Mouse (Mus musculus): Measurements from ENCODE around the gene Itgb1bp1. TPM values are rescaled to one million over a fixed set of nuclear protein-coding genes. Genes with fewer than 3 reads are reported as not detected.

Itgb1bp1 gene
- polyA plus RNA-seq, 1 experiment from 2014 or later = 48.7 TPM

GRCm38 (mm10) chr12:21225358-21225757 is 60.7 kb downstream of the Itgb1bp1 start:
- DNase-seq (ENCODE audit: low spot score) (no peak), ATAC-seq (replicated peaks; ENCODE audit: low FRiP score, low TSS enrichment, low read depth) (no peak)
- no peak overlapping the region for H3K9ac ChIP-seq (ENCODE audit: low read length)
- no peak overlapping the region for H3K4me3 ChIP-seq (ENCODE audit: low read depth, low read length)
- H3K9me3 ChIP-seq (ENCODE audit: control insufficient read depth, low read length) = no peaks in the 10 kb centered on the region
- 80% methylated on average over 8 of the region's 8 CpGs for WGBS
- no peak overlapping the region for H3K27ac ChIP-seq (ENCODE audit: low read depth)
- H3K4me1 ChIP-seq (replicated peaks; ENCODE audit: control insufficient read depth, insufficient read depth, low read length) = peaks cover 8% of the 10 kb centered on the region; the same call in 1 of the 2 replicates
- peaks cover 15% of the 10 kb centered on the region for H3K36me3 ChIP-seq (ENCODE audit: control insufficient read depth, insufficient read depth, low read length)
- H3K27me3 ChIP-seq (replicated peaks; ENCODE audit: control insufficient read depth, insufficient read depth, low read length) = no peaks in the 10 kb centered on the region
- no peak overlapping the region for H3K4me2 ChIP-seq (ENCODE audit: low read length)

- peaks cover 8% of the 10 kb centered on the region; the same call in 1 of the 2 replicates for H3K4me1 ChIP-seq (replicated peaks; ENCODE audit: control insufficient read depth, insufficient read depth, low read length)
- H3K36me3 ChIP-seq (ENCODE audit: control insufficient read depth, insufficient read depth, low read length) = peaks cover 12% of the 10 kb centered on the region; the same call in 1 of the 2 replicates
- H3K4me3 ChIP-seq (ENCODE audit: low read depth, low read length) = no peak overlapping the region
- H3K9me3 ChIP-seq (ENCODE audit: control insufficient read depth, low read length) = no peaks in the 10 kb centered on the region
- DNase-seq (ENCODE audit: low spot score) (no peak), ATAC-seq (replicated peaks; ENCODE audit: low FRiP score, low TSS enrichment, low read depth) (no peak)
- H3K27me3 ChIP-seq (replicated peaks; ENCODE audit: control insufficient read depth, insufficient read depth, low read length) = no peaks in the 10 kb centered on the region
- H3K9ac ChIP-seq (ENCODE audit: low read length) = no peak overlapping the region
- no peak overlapping the region for H3K27ac ChIP-seq (ENCODE audit: low read depth)
- H3K4me2 ChIP-seq (ENCODE audit: low read length) = no peak overlapping the region
- WGBS = 71% methylated on average over 4 of the region's 4 CpGs
These were observed 62.2 kb downstream of the Itgb1bp1 start for GRCm38 (mm10) chr12:21223923-21224322.

GRCm38 (mm10) chr12:21220596-21220995 is 65.5 kb downstream of the Itgb1bp1 start:
- Histone ChIP-seq H3K27me3 (replicated peaks; ENCODE audit: control insufficient read depth, insufficient read depth, low read length) (no peaks in the 10 kb centered on the region), H3K4me2 (ENCODE audit: low read length) (no peak overlapping the region), H3K9me3 (ENCODE audit: control insufficient read depth, low read length) (no peaks in the 10 kb centered on the region), H3K27ac (ENCODE audit: low read depth) (no peak overlapping the region), H3K4me3 (ENCODE audit: low read depth, low read length) (no peak overlapping the region), H3K4me1 (replicated peaks; ENCODE audit: control insufficient read depth, insufficient read depth, low read length) (no peaks in the 10 kb centered on the region), H3K9ac (ENCODE audit: low read length) (no peak overlapping the region), H3K36me3 (ENCODE audit: control insufficient read depth, insufficient read depth, low read length) (peaks cover 29% of the 10 kb centered on the region)
- 68% methylated on average over 1 of the region's 1 CpGs for WGBS
- ATAC-seq (replicated peaks; ENCODE audit: low FRiP score, low TSS enrichment, low read depth) (no peak), DNase-seq (ENCODE audit: low spot score) (no peak)

- H3K27me3 ChIP-seq (replicated peaks; ENCODE audit: control insufficient read depth, insufficient read depth, low read length) = no peaks in the 10 kb centered on the region
- no peak overlapping the region for H3K27ac ChIP-seq (ENCODE audit: low read depth)
- WGBS = 80% methylated on average over 11 of the region's 11 CpGs
- H3K9me3 ChIP-seq (ENCODE audit: control insufficient read depth, low read length) = no peaks in the 10 kb centered on the region
- DNase-seq (ENCODE audit: low spot score) (no peak), ATAC-seq (replicated peaks; ENCODE audit: low FRiP score, low TSS enrichment, low read depth) (no peak)
- peaks cover 23% of the 10 kb centered on the region for H3K36me3 ChIP-seq (ENCODE audit: control insufficient read depth, insufficient read depth, low read length)
- H3K4me1 ChIP-seq (replicated peaks; ENCODE audit: control insufficient read depth, insufficient read depth, low read length) = no peaks in the 10 kb centered on the region
- H3K9ac ChIP-seq (ENCODE audit: low read length) = no peak overlapping the region
- no peak overlapping the region for H3K4me3 ChIP-seq (ENCODE audit: low read depth, low read length)
- H3K4me2 ChIP-seq (ENCODE audit: low read length) = no peak overlapping the region
These were observed 68.2 kb downstream of the Itgb1bp1 start for GRCm38 (mm10) chr12:21217776-21218444.

- Histone ChIP-seq H3K4me1 (replicated peaks; ENCODE audit: control insufficient read depth, insufficient read depth, low read length) (no peaks in the 10 kb centered on the region), H3K9me3 (ENCODE audit: control insufficient read depth, low read length) (no peaks in the 10 kb centered on the region), H3K4me2 (ENCODE audit: low read length) (no peak overlapping the region), H3K4me3 (ENCODE audit: low read depth, low read length) (no peak overlapping the region), H3K36me3 (ENCODE audit: control insufficient read depth, insufficient read depth, low read length) (peaks cover 19% of the 10 kb centered on the region), H3K27ac (ENCODE audit: low read depth) (no peak overlapping the region), H3K27me3 (replicated peaks; ENCODE audit: control insufficient read depth, insufficient read depth, low read length) (no peaks in the 10 kb centered on the region), H3K9ac (ENCODE audit: low read length) (no peak overlapping the region)
- ATAC-seq (replicated peaks; ENCODE audit: low FRiP score, low TSS enrichment, low read depth) (no peak), DNase-seq (ENCODE audit: low spot score) (no peak)
- WGBS = 88% methylated on average over 8 of the region's 8 CpGs
These were observed 71.4 kb downstream of the Itgb1bp1 start for GRCm38 (mm10) chr12:21214551-21215165.

- Histone ChIP-seq H3K36me3 (ENCODE audit: control insufficient read depth, insufficient read depth, low read length) (peaks cover 12% of the 10 kb centered on the region), H3K27me3 (replicated peaks; ENCODE audit: control insufficient read depth, insufficient read depth, low read length) (no peaks in the 10 kb centered on the region), H3K9me3 (ENCODE audit: control insufficient read depth, low read length) (no peaks in the 10 kb centered on the region), H3K27ac (ENCODE audit: low read depth) (no peak overlapping the region), H3K4me2 (ENCODE audit: low read length) (no peak overlapping the region), H3K4me1 (replicated peaks; ENCODE audit: control insufficient read depth, insufficient read depth, low read length) (no peaks in the 10 kb centered on the region), H3K9ac (ENCODE audit: low read length) (no peak overlapping the region), H3K4me3 (ENCODE audit: low read depth, low read length) (no peak overlapping the region)
- DNase-seq (ENCODE audit: low spot score) (no peak), ATAC-seq (replicated peaks; ENCODE audit: low FRiP score, low TSS enrichment, low read depth) (no peak)
- WGBS = 91% methylated on average over 17 of the region's 17 CpGs
These were observed 73.2 kb downstream of the Itgb1bp1 start for GRCm38 (mm10) chr12:21212876-21213275.

- Histone ChIP-seq H3K9ac (ENCODE audit: low read length) (no peak overlapping the region), H3K36me3 (ENCODE audit: control insufficient read depth, insufficient read depth, low read length) (peaks cover 18% of the 10 kb centered on the region), H3K4me3 (ENCODE audit: low read depth, low read length) (no peak overlapping the region), H3K4me1 (replicated peaks; ENCODE audit: control insufficient read depth, insufficient read depth, low read length) (peaks cover 15% of the 10 kb centered on the region), H3K27ac (ENCODE audit: low read depth) (peak overlapping the region; percentile 43; the same call in 1 of the 2 replicates), H3K4me2 (ENCODE audit: low read length) (no peak overlapping the region), H3K9me3 (ENCODE audit: control insufficient read depth, low read length) (no peaks in the 10 kb centered on the region), H3K27me3 (replicated peaks; ENCODE audit: control insufficient read depth, insufficient read depth, low read length) (no peaks in the 10 kb centered on the region)
- ATAC-seq (replicated peaks; ENCODE audit: low FRiP score, low TSS enrichment, low read depth) (peak; percentile 60), DNase-seq (ENCODE audit: low spot score) (no peak)
- 74% methylated on average over 10 of the region's 10 CpGs for WGBS
These were observed 76.8 kb downstream of the Itgb1bp1 start for GRCm38 (mm10) chr12:21209273-21209672.

GRCm38 (mm10) chr12:21208172-21208795 is 77.8 kb downstream of the Itgb1bp1 start:
- WGBS = 77% methylated on average over 11 of the region's 11 CpGs
- Histone ChIP-seq H3K4me2 (ENCODE audit: low read length) (no peak overlapping the region), H3K9ac (ENCODE audit: low read length) (no peak overlapping the region), H3K9me3 (ENCODE audit: control insufficient read depth, low read length) (no peaks in the 10 kb centered on the region), H3K36me3 (ENCODE audit: control insufficient read depth, insufficient read depth, low read length) (peaks cover 18% of the 10 kb centered on the region), H3K27ac (ENCODE audit: low read depth) (no peak overlapping the region), H3K4me3 (ENCODE audit: low read depth, low read length) (no peak overlapping the region), H3K27me3 (replicated peaks; ENCODE audit: control insufficient read depth, insufficient read depth, low read length) (no peaks in the 10 kb centered on the region), H3K4me1 (replicated peaks; ENCODE audit: control insufficient read depth, insufficient read depth, low read length) (peaks cover 22% of the 10 kb centered on the region)
- DNase-seq (ENCODE audit: low spot score) (no peak), ATAC-seq (replicated peaks; ENCODE audit: low FRiP score, low TSS enrichment, low read depth) (no peak)
